Mouse (Mus musculus): ENCODE results near the gene Hnrnpa2b1. TPM values are rescaled to one million over a fixed set of nuclear protein-coding genes. Genes with fewer than 3 reads are reported as not detected.
A peak's percentile ranks its signal among the peaks of the same experiment; 100 is the strongest.

Gene Hnrnpa2b1
- polyA plus RNA-seq, 1 experiment from 2014 or later = 1,728 TPM

DNA sequence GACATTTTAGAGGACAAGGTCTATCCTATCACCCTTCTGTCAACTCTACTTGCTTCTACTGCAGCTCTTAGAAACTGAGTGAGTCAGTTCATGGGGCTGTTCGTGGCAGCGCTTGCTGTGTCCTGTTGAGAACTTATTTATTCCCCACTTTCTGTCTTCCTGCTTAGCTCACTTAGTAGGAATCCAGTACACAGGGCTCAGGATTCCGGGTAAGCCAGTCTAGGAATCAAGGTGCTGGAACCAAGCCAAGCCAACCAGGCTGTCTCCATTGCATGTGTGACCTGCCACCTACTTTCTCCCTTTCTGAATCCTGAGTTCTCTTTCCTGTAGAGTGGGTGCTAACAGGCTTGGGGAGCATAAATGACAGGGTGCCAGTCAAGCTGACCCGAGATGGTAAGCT lies 32.0 kb downstream of the Hnrnpa2b1 start:
- Histone ChIP-seq H3K27ac (no peak overlapping the region; the same call in 1 of the 2 replicates), H3K9ac (no peak overlapping the region), H3K4me1 (peaks cover 11% of the 10 kb centered on the region; the same call in 1 of the 2 replicates), H3K36me3 (no peaks in the 10 kb centered on the region), H3K4me3 (replicated peaks) (no peak overlapping the region), H3K4me2 (no peak overlapping the region), H3K27me3 (replicated peaks) (peaks cover 18% of the 10 kb centered on the region), H3K9me3 (no peaks in the 10 kb centered on the region)
- 65% methylated on average over 4 of the region's 4 CpGs for WGBS
- ATAC-seq (ENCODE audit: insufficient read depth, low FRiP score, low read depth) = no peak; the same call in 1 of the 2 replicates

DNA sequence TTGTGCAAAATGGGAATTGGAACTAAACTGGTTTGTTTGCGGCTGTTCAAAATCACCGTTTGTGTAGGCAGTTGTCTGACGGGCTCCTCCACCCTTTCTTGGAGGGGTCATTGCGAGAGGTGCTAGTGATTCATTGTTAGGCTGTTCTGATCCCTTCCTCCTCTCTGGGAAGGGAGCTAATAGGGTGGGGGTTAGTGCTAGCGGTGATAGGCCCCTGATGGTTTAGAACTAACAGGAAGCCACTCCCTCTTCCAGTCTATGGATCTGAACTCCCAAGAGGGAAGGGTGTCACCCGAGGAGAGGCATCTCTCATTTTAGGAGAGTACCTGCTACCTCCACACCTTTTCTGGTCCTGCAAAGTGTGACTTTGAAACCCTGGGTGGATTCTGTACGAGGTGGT lies 35.4 kb downstream of the Hnrnpa2b1 start:
- Histone ChIP-seq H3K9ac (no peak overlapping the region), H3K27ac (no peak overlapping the region), H3K4me2 (peak overlapping the region; percentile 96), H3K27me3 (replicated peaks) (peaks cover 26% of the 10 kb centered on the region), H3K4me1 (peaks cover 17% of the 10 kb centered on the region; the same call in 1 of the 2 replicates), H3K36me3 (no peaks in the 10 kb centered on the region), H3K4me3 (replicated peaks) (no peak overlapping the region; the same call in 1 of the 2 replicates), H3K9me3 (no peaks in the 10 kb centered on the region)
- no peak for ATAC-seq (ENCODE audit: insufficient read depth, low FRiP score, low read depth)
- WGBS = 35% methylated on average over 7 of the region's 7 CpGs

DNA sequence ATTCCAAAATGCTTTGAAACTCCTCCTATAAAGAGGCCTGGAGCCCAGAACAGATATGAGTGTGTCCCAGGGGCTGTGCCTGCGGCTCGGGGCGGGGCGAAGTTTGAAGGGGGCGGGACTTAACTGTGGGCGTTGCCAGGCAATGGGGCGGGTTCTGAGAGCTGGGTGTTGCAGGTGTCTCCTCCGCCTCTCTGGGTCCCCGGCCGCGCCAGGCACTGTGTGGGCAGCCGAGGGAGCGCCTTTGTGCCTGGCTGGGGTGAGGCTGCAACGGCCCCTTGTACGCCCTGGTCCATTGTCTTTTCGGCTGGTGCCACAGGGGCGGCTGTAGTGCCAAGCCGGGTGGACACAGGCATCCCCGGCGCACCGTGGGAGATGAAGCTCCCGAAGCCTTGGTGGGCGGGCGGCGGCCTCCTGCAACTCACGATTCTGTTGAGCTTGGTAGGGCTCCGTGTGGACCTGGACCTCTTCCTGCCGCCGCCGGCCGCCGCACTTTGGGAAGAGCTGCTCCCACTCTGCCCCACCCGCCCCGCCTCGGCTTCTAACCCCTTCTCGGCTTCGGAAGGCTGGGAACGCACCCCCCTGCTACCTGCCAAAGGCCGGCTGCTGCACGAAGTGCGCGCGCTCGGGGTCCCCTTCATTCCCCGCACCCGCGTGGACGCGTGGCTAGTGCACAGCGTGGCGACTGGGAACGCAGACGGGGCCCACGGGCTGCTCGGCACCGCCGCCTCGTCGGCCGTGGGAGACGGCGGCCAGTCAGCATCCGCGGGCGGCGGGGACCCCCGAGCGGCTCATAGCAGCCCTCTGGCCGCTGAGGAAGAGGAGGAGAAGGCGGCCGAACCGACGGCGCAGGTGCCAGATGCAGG lies 36.9 kb downstream of the Hnrnpa2b1 start, which contains the start of gene Nfe2l3:
TSS of gene Nfe2l3 (plus strand) at position 136 of the 863 bp plus-strand sequence.
- no peaks in the 10 kb centered on the region for H3K9me3 ChIP-seq
- no peaks in the 10 kb centered on the region for H3K36me3 ChIP-seq
- H3K4me1 ChIP-seq = peaks cover 17% of the 10 kb centered on the region; the same call in 1 of the 2 replicates
- H3K4me3 ChIP-seq (replicated peaks) = peak within 1 kb of the TSS; percentile 53
- H3K27me3 ChIP-seq (replicated peaks) = peaks cover 26% of the 10 kb centered on the region
- no peak within 1 kb of the TSS for H3K27ac ChIP-seq
- H3K4me2 ChIP-seq = peak within 1 kb of the TSS; percentile 96
- H3K9ac ChIP-seq = peak within 1 kb of the TSS; percentile 45
- under 1% methylated on average over 74 of the region's 74 CpGs for WGBS
- peak; percentile 96 for ATAC-seq (ENCODE audit: insufficient read depth, low FRiP score, low read depth)

DNA sequence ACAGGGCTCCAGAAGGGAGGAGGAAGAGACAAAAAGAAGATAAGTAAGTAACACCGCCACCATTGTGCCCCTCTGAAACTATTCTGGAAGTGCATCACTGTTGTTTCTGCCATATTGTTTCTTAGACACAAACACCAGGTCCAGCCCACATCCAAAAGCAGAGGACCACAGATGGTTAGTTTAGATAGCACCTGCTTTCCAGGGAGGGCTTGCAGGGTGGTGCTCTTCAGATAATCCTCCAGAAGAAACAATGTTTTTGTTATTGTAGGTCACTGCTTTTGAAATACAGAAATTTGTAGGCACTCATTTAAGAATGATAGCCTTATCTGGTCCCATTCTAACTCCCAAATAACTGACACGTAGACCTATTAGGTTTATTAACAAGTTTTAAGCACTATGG lies 45.2 kb downstream of the Hnrnpa2b1 start:
- no peak for ATAC-seq (ENCODE audit: insufficient read depth, low FRiP score, low read depth)
- WGBS = 83% methylated on average over 2 of the region's 2 CpGs
- Histone ChIP-seq H3K4me2 (no peak overlapping the region), H3K36me3 (no peaks in the 10 kb centered on the region), H3K27me3 (replicated peaks) (no peaks in the 10 kb centered on the region), H3K4me1 (no peaks in the 10 kb centered on the region), H3K4me3 (replicated peaks) (no peak overlapping the region), H3K9me3 (no peaks in the 10 kb centered on the region), H3K9ac (no peak overlapping the region), H3K27ac (no peak overlapping the region)

DNA sequence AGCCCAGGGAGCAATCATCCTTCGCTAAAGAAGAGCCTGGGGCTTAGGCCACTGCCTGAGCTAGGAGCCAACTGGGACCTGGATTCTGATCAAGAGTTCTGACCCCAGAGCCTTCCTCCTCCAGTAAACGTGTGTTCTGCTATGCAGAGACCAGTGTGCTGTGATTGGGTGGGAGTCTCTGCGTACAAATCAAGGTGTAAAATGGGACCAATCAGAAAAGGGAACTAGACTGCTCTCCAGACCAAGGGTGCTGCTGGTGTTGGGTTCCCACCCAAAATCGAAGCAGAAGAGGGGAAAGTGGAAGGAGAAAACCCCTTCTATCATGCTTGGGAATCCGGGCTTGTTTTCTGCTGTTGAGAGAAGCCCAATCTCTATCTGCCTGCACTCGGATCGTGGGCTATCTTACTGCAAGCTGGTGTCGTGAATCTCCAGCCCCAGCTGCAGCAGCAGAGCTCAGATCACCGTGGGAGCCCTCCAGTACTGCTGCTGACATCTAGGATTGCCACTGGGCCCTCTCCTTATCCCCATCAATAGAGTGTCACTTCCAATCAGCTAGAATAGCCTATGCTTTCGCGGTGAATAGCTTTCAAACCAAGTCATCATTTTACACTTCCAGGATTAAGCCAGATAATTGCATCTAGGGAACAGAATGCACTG lies 46.1 kb downstream of the Hnrnpa2b1 start:
- WGBS = 48% methylated on average over 11 of the region's 11 CpGs
- H3K9me3 ChIP-seq = no peaks in the 10 kb centered on the region
- H3K4me3 ChIP-seq (replicated peaks) = no peak overlapping the region
- no peak for ATAC-seq (ENCODE audit: insufficient read depth, low FRiP score, low read depth)
- no peaks in the 10 kb centered on the region for H3K4me1 ChIP-seq
- no peak overlapping the region for H3K4me2 ChIP-seq
- no peaks in the 10 kb centered on the region for H3K36me3 ChIP-seq
- H3K27me3 ChIP-seq (replicated peaks) = no peaks in the 10 kb centered on the region
- H3K9ac ChIP-seq = no peak overlapping the region
- no peak overlapping the region for H3K27ac ChIP-seq

DNA sequence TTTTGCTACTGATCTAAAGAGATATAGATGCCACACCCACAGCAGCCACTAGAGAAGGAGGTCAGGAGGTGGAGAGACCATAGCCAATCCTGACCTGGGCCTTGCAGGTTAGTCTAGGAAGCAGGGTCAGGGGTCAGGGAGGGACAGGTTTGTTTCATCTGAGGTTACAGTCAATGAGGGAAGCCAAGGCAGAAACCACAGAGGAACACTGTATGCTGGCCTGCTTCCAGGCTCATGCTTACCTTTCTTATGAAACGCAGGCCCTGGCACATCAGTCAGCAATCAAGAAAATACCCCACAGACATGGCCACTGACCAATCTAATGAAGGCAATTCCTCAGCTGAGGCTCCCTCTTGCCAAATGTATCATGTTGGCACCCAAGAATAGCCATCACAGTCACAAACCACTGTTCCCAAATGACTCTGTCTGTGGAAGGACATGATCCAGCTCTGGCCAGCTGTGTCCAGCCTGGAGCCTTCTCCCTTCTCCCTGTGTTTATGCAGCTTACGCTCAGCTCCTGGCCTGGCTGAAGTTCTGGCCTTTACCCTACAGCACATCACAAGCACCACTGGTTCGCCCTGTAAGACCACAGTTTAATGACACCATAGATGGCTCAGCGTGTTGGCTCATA lies 52.3 kb downstream of the Hnrnpa2b1 start:
- Histone ChIP-seq H3K27ac (no peak overlapping the region), H3K36me3 (no peaks in the 10 kb centered on the region), H3K9ac (no peak overlapping the region), H3K4me2 (no peak overlapping the region), H3K9me3 (no peaks in the 10 kb centered on the region), H3K4me1 (no peaks in the 10 kb centered on the region), H3K4me3 (replicated peaks) (no peak overlapping the region), H3K27me3 (replicated peaks) (no peaks in the 10 kb centered on the region)
- ATAC-seq (ENCODE audit: insufficient read depth, low FRiP score, low read depth) = no peak
- WGBS = 78% methylated on average over 4 of the region's 4 CpGs

DNA sequence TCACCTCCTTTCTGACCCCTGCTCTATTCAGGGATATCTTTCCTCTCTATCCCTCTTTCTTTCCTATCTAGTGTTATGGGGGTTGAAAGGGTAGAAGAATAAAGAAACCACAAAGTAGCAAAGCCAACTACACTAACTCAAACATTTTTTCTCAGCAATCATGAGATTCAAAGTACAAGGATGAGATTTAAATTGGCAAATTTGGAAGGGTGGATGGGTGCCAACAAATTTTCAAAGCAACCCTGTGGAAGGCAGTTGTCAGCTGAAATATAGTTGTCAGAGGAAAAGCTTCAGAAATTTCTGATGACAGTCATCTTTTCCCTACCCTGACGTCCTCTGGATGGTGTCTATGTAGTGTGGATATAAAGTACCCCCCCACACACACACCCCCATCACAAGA lies 53.3 kb downstream of the Hnrnpa2b1 start:
- ATAC-seq (ENCODE audit: insufficient read depth, low FRiP score, low read depth) = no peak
- Histone ChIP-seq H3K4me3 (replicated peaks) (no peak overlapping the region), H3K27me3 (replicated peaks) (no peaks in the 10 kb centered on the region), H3K9me3 (no peaks in the 10 kb centered on the region), H3K27ac (no peak overlapping the region), H3K4me2 (no peak overlapping the region), H3K36me3 (no peaks in the 10 kb centered on the region), H3K9ac (no peak overlapping the region), H3K4me1 (no peaks in the 10 kb centered on the region)
- WGBS = 55% methylated on average over 1 of the region's 1 CpGs

Other genes with a start within 250 kb of the Hnrnpa2b1 start
- gene Nfe2l3, start 37.2 kb downstream of the Hnrnpa2b1 start, polyA plus RNA-seq (2015; fragmentation: Nextera tagmentation; extraction: Ambion mirVana) = 6.8 and 9.4 TPM in 2 replicates
- gene Cbx3, start 466 bp upstream of the Hnrnpa2b1 start, polyA plus RNA-seq (2015; fragmentation: Nextera tagmentation; extraction: Ambion mirVana) = 410 and 426 TPM in 2 replicates
- 15.8 and 16.3 TPM in 2 replicates for gene Snx10, start 54.0 kb upstream of the Hnrnpa2b1 start, polyA plus RNA-seq (2015; fragmentation: Nextera tagmentation; extraction: Ambion mirVana)